Mouse (Mus musculus) ES-Bruce4 (cell line): Measurements from ENCODE around the gene Fndc3b.

Experiments used
- CTCF ChIP-seq: IDR thresholded peaks from one replicate; pipeline ENCODE4 v1.8.1; 2011; ENCODE audit warnings: low read depth, low read length
- EP300 ChIP-seq: IDR thresholded peaks from 2 replicates; pipeline ENCODE4 v1.6.1; 2011; ENCODE audit warnings: low read depth, low read length; ENCODE audit not compliant: insufficient read depth
- POLR2A ChIP-seq: IDR thresholded peaks from one replicate; pipeline ENCODE4 v1.8.1; 2011; ENCODE audit warnings: low read length; ENCODE audit not compliant: insufficient read depth

DNA sequence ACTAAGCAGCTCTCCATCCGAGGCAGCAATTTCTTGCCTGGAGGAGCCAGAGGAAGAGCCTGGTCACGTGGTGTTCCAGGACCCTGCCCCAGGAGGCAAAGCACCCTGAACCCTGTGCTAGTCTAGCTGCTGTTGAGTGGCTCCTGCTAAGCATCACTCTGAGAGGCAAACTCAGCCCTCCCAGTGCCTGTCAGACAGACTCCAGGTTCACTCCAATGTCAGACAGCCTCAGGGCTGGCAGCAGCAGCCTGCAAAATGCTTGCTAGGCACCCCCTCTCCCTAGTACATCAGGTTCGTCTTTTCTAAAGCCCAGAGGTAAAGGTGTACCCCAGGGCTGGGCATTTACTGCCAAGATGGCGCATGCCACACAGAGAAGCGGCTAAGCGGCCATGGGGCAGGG, 283.7 kb downstream of the Fndc3b start:
- TF ChIP-seq POLR2A (no peak), CTCF (no peak), EP300 (no peak)
